Mouse (Mus musculus): ENCODE results near the gene Tmem206. TPM values are rescaled to one million over a fixed set of nuclear protein-coding genes. Genes with fewer than 3 reads are reported as not detected.

The Tmem206 gene
- polyA plus RNA-seq (2014; fragmentation: Illumina TruSeq; extraction: RNeasy Lipid Tissue Mini Kit (QIAGEN cat#74804); ENCODE audit: low read depth, low replicate concordance): 7.1 TPM

GRCm38 (mm10) chr1:191325726-191326232 is at the start of gene Tmem206:
Gene Tmem206 (plus strand): TSS chr1:191325912.

DNA sequence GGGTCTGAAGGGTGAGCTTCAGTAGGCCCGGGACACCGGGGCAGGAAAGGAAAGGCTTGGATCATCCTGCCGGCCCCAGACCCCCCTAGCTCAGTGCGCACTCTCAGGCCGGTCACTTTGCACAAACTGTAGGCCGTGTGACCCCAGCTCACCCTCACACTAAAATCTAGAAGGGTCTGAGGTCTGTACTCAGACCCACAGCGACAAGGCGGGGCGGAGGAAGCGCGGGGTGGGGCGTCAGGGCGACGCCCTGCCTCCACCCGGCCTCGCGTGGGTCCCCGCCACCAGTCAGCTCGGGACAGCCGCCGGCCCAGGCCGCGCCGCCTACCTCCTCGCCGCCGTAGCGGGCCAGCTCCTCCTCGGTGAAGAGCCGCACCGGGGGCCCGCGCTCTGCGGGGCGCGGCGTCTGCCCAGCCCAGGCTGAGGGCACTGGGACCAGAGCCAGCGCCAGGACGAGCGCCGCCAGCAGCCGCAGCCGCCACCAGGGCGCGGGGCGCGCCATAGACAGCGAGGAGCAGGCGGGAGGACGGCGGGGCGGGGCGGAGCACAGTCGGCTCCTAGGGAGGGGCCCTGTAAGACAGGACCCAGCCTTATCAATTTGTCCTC is 8.0 kb upstream of the Tmem206 start, which contains the start of gene Nenf:
Gene Nenf (minus strand): TSS at position 604 of the 606 bp plus-strand sequence.

Other genes with a start within 250 kb of the Tmem206 start
- gene Batf3, start 228.1 kb upstream of the Tmem206 start, polyA plus RNA-seq (2014; fragmentation: Illumina TruSeq; extraction: RNeasy Lipid Tissue Mini Kit (QIAGEN cat#74804); ENCODE audit: low read depth, low replicate concordance): not detected
- gene Fam71a, start 161.1 kb upstream of the Tmem206 start, polyA plus RNA-seq (2014; fragmentation: Illumina TruSeq; extraction: RNeasy Lipid Tissue Mini Kit (QIAGEN cat#74804); ENCODE audit: low read depth, low replicate concordance): not detected
- gene Atf3, start 107.9 kb upstream of the Tmem206 start, polyA plus RNA-seq (2014; fragmentation: Illumina TruSeq; extraction: RNeasy Lipid Tissue Mini Kit (QIAGEN cat#74804); ENCODE audit: low read depth, low replicate concordance): 0.99 TPM
- not detected for gene Nenf, start 7.7 kb upstream of the Tmem206 start, polyA plus RNA-seq (2014; fragmentation: Illumina TruSeq; extraction: RNeasy Lipid Tissue Mini Kit (QIAGEN cat#74804); ENCODE audit: low read depth, low replicate concordance)
- 297 TPM for gene Ppp2r5a, start 77.4 kb downstream of the Tmem206 start, polyA plus RNA-seq (2014; fragmentation: Illumina TruSeq; extraction: RNeasy Lipid Tissue Mini Kit (QIAGEN cat#74804); ENCODE audit: low read depth, low replicate concordance)
- 2.7 TPM for gene Dtl, start 249.6 kb downstream of the Tmem206 start, polyA plus RNA-seq (2014; fragmentation: Illumina TruSeq; extraction: RNeasy Lipid Tissue Mini Kit (QIAGEN cat#74804); ENCODE audit: low read depth, low replicate concordance)
- gene Ints7, start 249.7 kb downstream of the Tmem206 start, polyA plus RNA-seq (2014; fragmentation: Illumina TruSeq; extraction: RNeasy Lipid Tissue Mini Kit (QIAGEN cat#74804); ENCODE audit: low read depth, low replicate concordance): 10.9 TPM

Measured in adrenal gland, adult 10 weeks (tissue).